Mouse (Mus musculus): ENCODE data around the gene 9630041A04Rik. TPM values are rescaled to one million over a fixed set of nuclear protein-coding genes. Genes with fewer than 3 reads are reported as not detected.

9630041A04Rik gene
- polyA plus RNA-seq, 1 experiment = not detected

DNA sequence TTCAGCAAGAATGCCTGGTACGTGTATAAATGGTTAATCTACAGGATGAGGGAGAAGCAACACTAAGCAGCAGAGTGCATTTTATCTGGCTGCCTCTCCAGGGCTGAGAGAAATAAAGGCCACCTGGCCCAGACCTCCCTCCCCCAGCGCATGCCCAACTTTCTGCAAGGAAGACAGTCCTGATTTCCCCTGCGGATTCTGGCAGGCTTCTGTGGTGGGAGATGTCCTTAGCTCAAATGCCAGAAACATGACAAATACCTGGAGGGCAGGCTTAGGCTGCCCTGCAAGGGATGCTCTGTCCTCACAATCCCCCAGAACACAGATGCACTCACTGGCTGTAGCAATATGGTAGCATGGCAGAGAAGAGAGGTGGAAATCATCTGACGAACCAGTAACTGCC is 76.4 kb downstream of the 9630041A04Rik start:
- H3K27me3 ChIP-seq (ENCODE audit: control insufficient read depth) = peaks cover 3% of the 10 kb centered on the region
- no peaks in the 10 kb centered on the region for H3K9me3 ChIP-seq (ENCODE audit: control insufficient read depth, low read length)
- H3K4me3 ChIP-seq (replicated peaks) = no peak overlapping the region
- H3K4me1 ChIP-seq (ENCODE audit: control insufficient read depth) = peaks cover 19% of the 10 kb centered on the region
- no peaks in the 10 kb centered on the region for H3K36me3 ChIP-seq (ENCODE audit: control insufficient read depth)
- TF ChIP-seq GATA1 (IDR thresholded peaks at IDR 0.05; ENCODE audit: low read length) (no peak), TAL1 (IDR thresholded peaks at IDR 0.05; ENCODE audit: low read length) (no peak)

DNA sequence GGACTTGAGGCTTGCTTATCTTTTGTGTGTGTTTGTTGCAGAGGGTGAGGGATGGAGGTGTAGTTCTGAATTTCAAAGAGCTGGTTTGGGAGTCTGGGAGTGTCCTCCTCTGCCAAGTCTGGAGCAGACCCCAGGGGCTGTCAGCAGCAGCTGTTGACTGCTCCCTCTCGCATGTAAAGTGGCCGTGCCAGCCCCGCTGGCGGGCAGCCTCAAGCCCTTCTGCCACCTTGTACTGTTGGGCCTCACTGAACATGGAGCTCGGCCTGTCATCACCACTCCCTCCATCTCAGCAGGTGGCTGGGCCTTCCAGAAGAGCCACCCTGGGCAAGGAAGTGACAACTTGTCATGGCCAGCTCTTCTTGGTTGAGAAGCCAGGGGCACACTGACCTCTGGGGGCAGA is 77.4 kb downstream of the 9630041A04Rik start:
- Histone ChIP-seq H3K36me3 (ENCODE audit: control insufficient read depth) (no peaks in the 10 kb centered on the region), H3K4me3 (replicated peaks) (no peak overlapping the region), H3K27me3 (ENCODE audit: control insufficient read depth) (peaks cover 3% of the 10 kb centered on the region), H3K9me3 (ENCODE audit: control insufficient read depth, low read length) (no peaks in the 10 kb centered on the region), H3K4me1 (ENCODE audit: control insufficient read depth) (peaks cover 19% of the 10 kb centered on the region)
- no peak for TF ChIP-seq TAL1 (IDR thresholded peaks at IDR 0.05; ENCODE audit: low read length)
- no peak for TF ChIP-seq GATA1 (IDR thresholded peaks at IDR 0.05; ENCODE audit: low read length)

DNA sequence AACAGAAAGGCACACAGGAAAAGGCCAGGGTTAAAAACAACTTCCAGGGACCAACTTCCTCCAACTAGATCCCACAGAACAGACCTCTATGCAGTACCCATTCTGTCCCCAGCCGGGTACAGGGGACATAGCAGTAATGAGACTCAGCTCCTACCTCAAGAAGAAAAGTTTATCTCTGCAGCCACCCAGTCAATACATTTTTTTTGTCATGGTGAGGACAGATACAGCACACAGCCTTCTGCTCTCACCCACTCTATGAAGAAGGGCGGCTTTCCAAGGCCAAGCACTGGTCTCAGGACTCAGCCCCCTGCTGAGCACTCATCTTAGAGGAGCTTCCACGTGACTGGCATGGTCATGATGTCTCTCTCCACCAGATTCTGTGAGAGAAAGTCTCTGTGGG is 78.5 kb downstream of the 9630041A04Rik start:
- Histone ChIP-seq H3K27me3 (ENCODE audit: control insufficient read depth) (peaks cover 3% of the 10 kb centered on the region), H3K4me3 (replicated peaks) (no peak overlapping the region), H3K9me3 (ENCODE audit: control insufficient read depth, low read length) (no peaks in the 10 kb centered on the region), H3K36me3 (ENCODE audit: control insufficient read depth) (no peaks in the 10 kb centered on the region), H3K4me1 (ENCODE audit: control insufficient read depth) (peaks cover 20% of the 10 kb centered on the region)
- TF ChIP-seq TAL1 (IDR thresholded peaks at IDR 0.05; ENCODE audit: low read length) (no peak), GATA1 (IDR thresholded peaks at IDR 0.05; ENCODE audit: low read length) (no peak)

DNA sequence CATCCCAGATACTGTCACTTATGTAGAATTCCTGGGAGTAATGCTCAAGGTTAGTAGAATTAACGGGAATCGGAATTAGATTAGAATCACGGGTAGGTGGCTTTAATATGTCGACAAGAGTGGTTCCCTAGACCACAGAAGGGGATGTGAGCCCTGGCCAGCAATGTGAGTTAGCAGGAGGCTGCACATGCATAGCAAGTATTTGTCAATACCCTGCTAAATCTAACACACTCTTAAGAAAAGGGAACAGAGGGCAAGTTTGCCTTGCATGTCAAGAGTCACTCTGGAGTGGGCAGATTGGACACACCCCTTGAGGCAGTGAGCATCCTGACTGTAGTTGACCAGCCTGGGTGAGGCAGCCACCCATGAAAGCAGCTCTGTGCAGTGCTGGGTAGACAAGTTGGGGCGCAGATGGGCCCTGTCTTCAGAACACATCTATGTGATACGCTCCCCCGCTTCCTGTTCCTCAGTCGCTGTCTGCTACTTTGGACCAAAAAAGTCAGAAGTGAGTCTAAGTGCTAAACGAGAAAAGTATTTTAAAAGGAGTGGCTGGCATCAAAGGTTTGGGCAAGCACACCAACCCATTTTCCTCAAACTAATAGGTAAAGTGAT is 80.5 kb downstream of the 9630041A04Rik start:
- TF ChIP-seq TAL1 (IDR thresholded peaks at IDR 0.05; ENCODE audit: low read length) (no peak), GATA1 (IDR thresholded peaks at IDR 0.05; ENCODE audit: low read length) (no peak)
- H3K4me1 ChIP-seq (ENCODE audit: control insufficient read depth) = peaks cover 31% of the 10 kb centered on the region
- H3K27me3 ChIP-seq (ENCODE audit: control insufficient read depth) = peaks cover 3% of the 10 kb centered on the region
- no peak overlapping the region for H3K4me3 ChIP-seq (replicated peaks)
- no peaks in the 10 kb centered on the region for H3K9me3 ChIP-seq (ENCODE audit: control insufficient read depth, low read length)
- no peaks in the 10 kb centered on the region for H3K36me3 ChIP-seq (ENCODE audit: control insufficient read depth)

DNA sequence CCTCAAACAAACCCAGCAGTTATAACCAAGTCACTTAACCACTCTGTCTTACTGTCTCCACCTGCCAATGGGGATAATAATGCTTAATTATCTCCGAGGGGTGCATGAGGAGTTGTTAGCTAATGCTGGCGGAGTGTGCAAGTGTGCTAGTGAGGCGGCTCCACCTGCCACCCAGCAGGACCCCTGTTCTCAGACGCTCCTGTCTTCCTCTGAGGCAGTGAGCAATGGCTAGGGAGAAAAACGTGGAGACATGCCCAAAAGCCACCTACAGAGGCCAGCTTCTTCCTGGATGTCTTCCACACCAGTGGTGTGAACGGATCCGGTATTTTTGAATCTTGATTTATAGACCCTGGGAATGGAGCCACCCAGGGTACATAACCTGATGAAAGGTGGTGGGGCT is 83.7 kb downstream of the 9630041A04Rik start:
- no peaks in the 10 kb centered on the region for H3K9me3 ChIP-seq (ENCODE audit: control insufficient read depth, low read length)
- H3K27me3 ChIP-seq (ENCODE audit: control insufficient read depth) = peaks cover 3% of the 10 kb centered on the region
- H3K4me3 ChIP-seq (replicated peaks) = no peak overlapping the region
- H3K4me1 ChIP-seq (ENCODE audit: control insufficient read depth) = peaks cover 17% of the 10 kb centered on the region
- no peak for TF ChIP-seq TAL1 (IDR thresholded peaks at IDR 0.05; ENCODE audit: low read length)
- no peak for TF ChIP-seq GATA1 (IDR thresholded peaks at IDR 0.05; ENCODE audit: low read length)
- no peaks in the 10 kb centered on the region for H3K36me3 ChIP-seq (ENCODE audit: control insufficient read depth)

DNA sequence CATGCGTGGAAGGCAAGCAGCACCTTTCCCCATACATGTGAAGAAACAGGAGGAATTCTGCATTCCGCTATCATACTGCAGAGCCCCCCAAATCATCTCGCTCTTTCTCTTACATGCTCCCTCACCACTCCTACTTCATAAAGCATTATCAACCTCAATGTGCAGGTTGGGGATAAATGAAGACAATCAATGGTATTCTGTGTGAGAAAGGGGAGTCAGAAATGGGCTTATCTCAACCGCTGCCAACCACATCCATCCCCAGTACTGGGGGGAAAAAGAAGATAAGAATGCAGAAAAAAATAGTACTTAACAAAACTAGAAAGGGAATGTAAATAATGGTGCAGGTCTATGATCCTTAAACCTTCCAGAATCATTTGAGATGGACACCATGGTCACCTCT is 84.2 kb downstream of the 9630041A04Rik start:
- no peak for TF ChIP-seq TAL1 (IDR thresholded peaks at IDR 0.05; ENCODE audit: low read length)
- Histone ChIP-seq H3K36me3 (ENCODE audit: control insufficient read depth) (no peaks in the 10 kb centered on the region), H3K27me3 (ENCODE audit: control insufficient read depth) (peaks cover 3% of the 10 kb centered on the region), H3K4me3 (replicated peaks) (no peak overlapping the region), H3K9me3 (ENCODE audit: control insufficient read depth, low read length) (no peaks in the 10 kb centered on the region), H3K4me1 (ENCODE audit: control insufficient read depth) (peaks cover 15% of the 10 kb centered on the region)

DNA sequence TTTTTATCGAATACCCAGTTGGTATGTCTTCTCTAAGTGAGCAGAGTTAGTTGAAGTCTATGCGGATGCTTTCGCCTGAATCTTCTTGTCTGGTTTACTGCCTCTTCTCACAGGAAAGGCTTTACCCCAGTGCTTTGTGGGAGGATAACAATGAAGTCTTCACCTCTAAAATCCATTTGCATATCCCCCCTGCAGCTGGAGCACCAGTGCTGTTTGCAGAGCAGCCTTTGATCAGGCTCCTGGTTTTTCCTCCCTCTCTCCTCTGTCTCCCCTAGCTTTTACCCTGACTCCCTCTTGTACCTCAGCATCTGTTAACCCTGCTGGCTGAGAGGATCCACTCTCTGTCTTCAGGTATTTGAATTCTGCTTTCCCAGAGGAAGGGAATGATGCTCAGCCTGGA is 88.5 kb downstream of the 9630041A04Rik start:
- Histone ChIP-seq H3K4me1 (ENCODE audit: control insufficient read depth) (peaks cover 12% of the 10 kb centered on the region), H3K27me3 (ENCODE audit: control insufficient read depth) (no peaks in the 10 kb centered on the region), H3K9me3 (ENCODE audit: control insufficient read depth, low read length) (no peaks in the 10 kb centered on the region), H3K36me3 (ENCODE audit: control insufficient read depth) (no peaks in the 10 kb centered on the region), H3K4me3 (replicated peaks) (no peak overlapping the region)
- no peak for TF ChIP-seq TAL1 (IDR thresholded peaks at IDR 0.05; ENCODE audit: low read length)
- TF ChIP-seq GATA1 (IDR thresholded peaks at IDR 0.05; ENCODE audit: low read length) = no peak

DNA sequence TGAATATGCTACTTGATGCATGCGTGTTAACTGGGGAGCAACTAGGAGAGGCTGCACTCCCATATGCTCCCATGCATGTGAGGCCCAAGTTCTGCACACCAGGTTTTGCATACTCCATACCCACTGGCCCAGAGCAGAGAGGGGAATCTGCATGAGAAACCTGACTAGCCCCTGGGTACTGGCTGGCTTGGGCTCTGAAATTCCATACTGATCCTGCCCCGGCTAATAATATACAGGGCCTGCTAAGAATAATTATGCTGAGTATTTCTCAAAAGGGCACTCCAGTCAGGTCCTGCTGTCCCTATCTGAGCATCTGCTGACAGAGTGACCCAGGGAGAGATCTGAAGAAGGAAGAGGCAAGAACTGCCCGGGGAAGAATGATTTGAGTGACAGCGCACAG is 92.9 kb downstream of the 9630041A04Rik start:
- TF ChIP-seq TAL1 (IDR thresholded peaks at IDR 0.05; ENCODE audit: low read length) = no peak
- H3K36me3 ChIP-seq (ENCODE audit: control insufficient read depth) = no peaks in the 10 kb centered on the region

DNA sequence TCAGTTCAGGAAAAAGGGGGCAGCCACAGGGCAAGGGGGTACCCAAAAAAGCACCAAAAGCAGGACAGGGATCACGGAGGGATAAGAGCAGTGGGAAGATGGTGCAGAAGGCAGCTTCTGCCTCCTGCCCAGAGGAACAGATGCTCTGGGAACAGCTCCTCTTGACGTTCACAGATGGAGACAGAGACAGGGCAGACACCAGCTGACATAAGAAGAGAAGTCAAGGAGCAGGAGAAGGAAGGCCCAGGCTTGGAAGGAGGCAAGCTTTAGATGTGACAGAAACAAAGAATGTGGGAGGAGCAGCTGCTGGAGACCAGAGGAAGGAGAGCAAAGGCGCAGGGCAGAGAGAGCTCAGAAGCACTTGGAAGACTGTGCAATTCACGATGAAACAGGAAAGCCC is 94.6 kb downstream of the 9630041A04Rik start:
- H3K4me1 ChIP-seq (ENCODE audit: control insufficient read depth) = no peaks in the 10 kb centered on the region
- no peak for TF ChIP-seq TAL1 (IDR thresholded peaks at IDR 0.05; ENCODE audit: low read length)
- TF ChIP-seq GATA1 (IDR thresholded peaks at IDR 0.05; ENCODE audit: low read length) = no peak
- H3K27me3 ChIP-seq (ENCODE audit: control insufficient read depth) = no peaks in the 10 kb centered on the region

More for the DNA sequence above, 92.9 kb downstream of the 9630041A04Rik start:
- no peaks in the 10 kb centered on the region for H3K27me3 ChIP-seq (ENCODE audit: control insufficient read depth)
- no peaks in the 10 kb centered on the region for H3K9me3 ChIP-seq (ENCODE audit: control insufficient read depth, low read length)
- no peaks in the 10 kb centered on the region for H3K4me1 ChIP-seq (ENCODE audit: control insufficient read depth)
- no peak overlapping the region for H3K4me3 ChIP-seq (replicated peaks)

DNA sequence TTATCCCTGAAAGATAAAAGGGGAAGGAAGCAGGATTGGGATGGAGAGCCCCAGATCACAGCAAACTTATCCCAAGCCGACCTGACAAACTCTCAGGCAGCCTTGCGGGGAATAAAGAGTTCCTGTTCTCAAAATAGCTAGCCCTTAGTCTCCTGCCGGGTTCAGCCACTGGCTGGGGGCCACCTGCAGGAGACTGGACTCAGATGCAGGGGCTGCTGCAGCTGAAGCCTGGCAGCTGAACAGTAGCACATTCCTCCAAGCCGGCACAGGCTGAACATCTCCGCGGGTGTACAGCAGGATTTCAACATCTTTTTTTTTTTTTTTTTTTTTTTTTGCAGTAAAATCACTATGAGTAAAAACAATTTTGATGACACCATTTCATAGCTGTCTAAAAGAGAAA is 110.2 kb downstream of the 9630041A04Rik start:
- no peak for TF ChIP-seq GATA1 (IDR thresholded peaks at IDR 0.05; ENCODE audit: low read length)
- TF ChIP-seq TAL1 (IDR thresholded peaks at IDR 0.05; ENCODE audit: low read length) = no peak
- Histone ChIP-seq H3K9me3 (ENCODE audit: control insufficient read depth, low read length) (no peaks in the 10 kb centered on the region), H3K4me1 (ENCODE audit: control insufficient read depth) (peaks cover 2% of the 10 kb centered on the region; the same call in 1 of the 2 replicates), H3K27me3 (ENCODE audit: control insufficient read depth) (peaks cover 28% of the 10 kb centered on the region), H3K36me3 (ENCODE audit: control insufficient read depth) (no peaks in the 10 kb centered on the region), H3K4me3 (replicated peaks) (no peak overlapping the region)

More for the DNA sequence above, 94.6 kb downstream of the 9630041A04Rik start:
- Histone ChIP-seq H3K9me3 (ENCODE audit: control insufficient read depth, low read length) (no peaks in the 10 kb centered on the region), H3K4me3 (replicated peaks) (no peak overlapping the region), H3K36me3 (ENCODE audit: control insufficient read depth) (no peaks in the 10 kb centered on the region)
